Mouse (Mus musculus) left cerebral cortex, adult 18-20 months (tissue): ENCODE data around the gene Gucy2f. TPM values are rescaled to one million over a fixed set of nuclear protein-coding genes. Genes with fewer than 3 reads are reported as not detected.

Experiments used
- total RNA-seq, 2 experiments: library from RNA; stranded (reverse); gene quantifications; 2 replicates each; pipeline ENCODE4 v1.2.3; 2021

The Gucy2f gene
- total RNA-seq, 2 experiments from 2014 or later, result 0.42 to 0.65 TPM

Other genes with a start within 250 kb of the Gucy2f start
- 10 to 100 TPM; 33.4 to 33.6 TPM for gene Nxt2, start 29.8 kb upstream of the Gucy2f start, total RNA-seq
- gene Kcne1l, start 109.4 kb upstream of the Gucy2f start, total RNA-seq, result 1 to 10 TPM; 2.6 to 2.9 TPM
- gene Acsl4, start 193.6 kb upstream of the Gucy2f start, total RNA-seq, result 10 to 100 TPM; 66.8 to 69.6 TPM